Mouse (Mus musculus): ENCODE data around the gene Vrk2. TPM values are rescaled to one million over a fixed set of nuclear protein-coding genes. Genes with fewer than 3 reads are reported as not detected.

The Vrk2 gene
- polyA plus RNA-seq, 1 experiment from 2014 or later = 30.6 TPM

DNA sequence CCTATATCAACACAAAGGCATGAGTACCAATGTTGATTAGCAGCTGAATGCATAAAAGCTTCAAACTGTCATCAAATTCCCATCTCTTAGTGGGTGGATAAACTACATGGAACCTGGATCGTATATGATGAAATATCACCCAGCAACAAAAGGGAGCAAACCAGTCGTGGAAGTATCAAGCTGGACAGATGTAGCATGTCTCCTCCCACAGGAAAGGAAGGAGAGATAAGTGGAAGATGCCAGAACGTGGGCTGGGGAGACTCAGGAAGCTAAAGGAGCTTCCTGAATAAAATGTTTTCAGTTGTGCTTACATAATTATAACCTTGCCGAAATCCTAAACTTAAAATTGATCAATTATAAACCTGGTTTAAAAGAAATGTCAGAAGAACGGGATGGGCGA lies 3.3 kb upstream of the Vrk2 start:
- H3K4me3 ChIP-seq = no peak overlapping the region
- DNase-seq (ENCODE audit: low spot score) = no peak
- no peaks in the 10 kb centered on the region for H3K9me3 ChIP-seq (replicated peaks)
- no peaks in the 10 kb centered on the region for H3K36me3 ChIP-seq
- H3K27me3 ChIP-seq (ENCODE audit: low read depth, poor library complexity, severe bottlenecking) = no peaks in the 10 kb centered on the region
- H3K27ac ChIP-seq (replicated peaks) = no peak overlapping the region
- 84% methylated on average over 6 of the region's 6 CpGs for WGBS
- H3K4me1 ChIP-seq = peaks cover 16% of the 10 kb centered on the region

- no peak overlapping the region for H3K27ac ChIP-seq (replicated peaks)
- DNase-seq (ENCODE audit: low spot score) = no peak
- H3K4me1 ChIP-seq = peaks cover 17% of the 10 kb centered on the region
- no peaks in the 10 kb centered on the region for H3K36me3 ChIP-seq
- WGBS = 93% methylated on average over 1 of the region's 1 CpGs
- H3K9me3 ChIP-seq (replicated peaks) = no peaks in the 10 kb centered on the region
- H3K4me3 ChIP-seq = no peak overlapping the region
- no peaks in the 10 kb centered on the region for H3K27me3 ChIP-seq (ENCODE audit: low read depth, poor library complexity, severe bottlenecking)
Observed at GRCm38 (mm10) chr11:26596186-26596585, 2.4 kb upstream of the Vrk2 start.

DNA sequence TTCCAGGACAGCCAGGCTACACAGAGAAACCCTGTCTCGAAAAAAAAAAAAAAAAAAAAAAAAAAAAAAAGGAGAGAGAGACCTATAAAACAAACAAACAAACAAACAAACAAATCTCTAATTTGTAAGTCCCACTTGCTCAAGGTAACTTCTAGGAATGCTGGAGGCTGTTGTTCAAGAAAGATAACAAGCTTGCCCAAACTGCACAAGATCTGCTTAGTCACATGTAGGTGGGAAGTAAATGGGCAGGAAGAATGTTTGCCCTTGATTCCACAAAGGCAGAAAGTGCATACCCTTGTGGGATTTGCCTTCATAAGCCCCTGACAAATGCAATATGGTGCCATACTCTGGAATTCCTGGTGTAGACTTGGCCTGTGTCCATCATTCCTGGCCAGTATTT lies 688 bp upstream of the Vrk2 start:
- H3K9me3 ChIP-seq (replicated peaks) = no peaks in the 10 kb centered on the region
- no peak overlapping the region for H3K27ac ChIP-seq (replicated peaks)
- WGBS = 88% methylated on average over 1 of the region's 1 CpGs
- H3K36me3 ChIP-seq = no peaks in the 10 kb centered on the region
- peaks cover 30% of the 10 kb centered on the region for H3K4me1 ChIP-seq
- DNase-seq (ENCODE audit: low spot score) = no peak
- no peak overlapping the region for H3K4me3 ChIP-seq
- no peaks in the 10 kb centered on the region for H3K27me3 ChIP-seq (ENCODE audit: low read depth, poor library complexity, severe bottlenecking)

- H3K4me3 ChIP-seq = peak overlapping the region; percentile 82
- DNase-seq (ENCODE audit: low spot score) = peak; percentile 29
- 26% methylated on average over 6 of the region's 6 CpGs for WGBS
Observed at GRCm38 (mm10) chr11:26592395-26593053, 1.3 kb downstream of the Vrk2 start.

DNA sequence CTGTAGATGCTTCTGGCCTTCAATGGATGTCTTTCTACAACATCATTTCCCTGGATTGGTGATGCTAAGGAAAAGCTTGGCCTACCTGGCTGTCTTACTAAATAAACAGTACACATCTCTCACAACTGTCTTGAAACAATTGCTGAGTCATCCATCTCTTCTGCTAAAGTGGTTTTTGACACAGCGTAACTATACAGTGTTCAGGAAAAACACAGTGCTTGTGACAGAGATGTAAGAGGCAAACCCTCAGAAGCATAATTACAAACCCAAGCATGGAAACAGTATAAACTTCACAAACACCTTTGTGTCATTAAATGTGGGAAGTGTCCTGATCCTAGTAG lies 6.6 kb downstream of the Vrk2 start:
- no peak overlapping the region for H3K27ac ChIP-seq (replicated peaks)
- no peaks in the 10 kb centered on the region for H3K9me3 ChIP-seq (replicated peaks)
- no peaks in the 10 kb centered on the region for H3K27me3 ChIP-seq (ENCODE audit: low read depth, poor library complexity, severe bottlenecking)
- H3K4me1 ChIP-seq = peaks cover 26% of the 10 kb centered on the region
- H3K4me3 ChIP-seq = no peak overlapping the region
- 93% methylated on average over 1 of the region's 1 CpGs for WGBS
- no peak for DNase-seq (ENCODE audit: low spot score)
- 0 out of 2 replicates have a peak, but pooled peaks cover 2% of the 10 kb centered on the region for H3K36me3 ChIP-seq

More at GRCm38 (mm10) chr11:26592395-26593053, 1.3 kb downstream of the Vrk2 start:
- no peaks in the 10 kb centered on the region for H3K36me3 ChIP-seq
- H3K4me1 ChIP-seq = peaks cover 38% of the 10 kb centered on the region
- peak overlapping the region; percentile 96 for H3K27ac ChIP-seq (replicated peaks)
- H3K9me3 ChIP-seq (replicated peaks) = no peaks in the 10 kb centered on the region
- no peaks in the 10 kb centered on the region for H3K27me3 ChIP-seq (ENCODE audit: low read depth, poor library complexity, severe bottlenecking)

DNA sequence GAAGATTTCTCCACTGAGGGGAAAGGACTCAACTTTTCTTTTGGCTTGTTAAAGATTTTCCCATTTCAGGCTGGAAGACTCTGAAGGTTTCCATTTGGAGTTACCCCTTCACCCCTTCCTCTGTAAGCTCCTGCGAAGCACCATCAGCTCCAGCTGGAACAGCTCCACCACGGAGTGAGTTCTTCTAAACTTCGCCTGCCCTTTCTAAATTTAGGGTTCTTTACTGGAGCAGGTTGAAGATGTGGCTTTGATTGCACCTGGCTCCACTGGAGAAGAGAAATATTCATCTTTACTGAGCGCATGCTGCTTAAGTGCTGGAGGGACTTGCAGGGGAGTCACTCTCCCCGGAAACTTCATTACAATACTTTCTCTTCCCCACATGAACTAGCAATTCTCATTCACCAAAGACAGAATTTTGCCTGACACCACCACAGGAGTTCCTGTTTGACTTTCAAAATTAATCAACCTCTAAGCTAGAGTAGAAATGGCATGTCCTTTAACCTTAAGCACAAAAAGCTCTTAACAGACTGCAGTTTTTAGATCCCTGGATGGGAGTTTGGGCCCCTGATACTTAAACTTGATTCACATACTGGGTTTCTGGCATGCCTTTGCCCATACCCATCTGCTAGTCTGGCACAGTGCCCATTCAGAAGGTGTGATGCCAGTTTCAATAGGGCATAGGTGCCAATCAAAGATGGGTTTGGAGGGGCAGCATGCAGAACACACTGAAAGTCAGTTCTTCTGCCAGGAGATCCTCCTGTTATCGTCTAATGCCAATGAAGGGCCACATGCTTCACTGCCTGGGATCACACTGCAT lies 7.2 kb downstream of the Vrk2 start:
- WGBS = 80% methylated on average over 6 of the region's 6 CpGs

GRCm38 (mm10) chr11:26585409-26586366 lies 8.1 kb downstream of the Vrk2 start:
- peaks cover 22% of the 10 kb centered on the region for H3K4me1 ChIP-seq
- H3K27ac ChIP-seq (replicated peaks) = no peak overlapping the region
- no peak overlapping the region for H3K4me3 ChIP-seq
- H3K36me3 ChIP-seq = 0 out of 2 replicates have a peak, but pooled peaks cover 2% of the 10 kb centered on the region
- no peaks in the 10 kb centered on the region for H3K27me3 ChIP-seq (ENCODE audit: low read depth, poor library complexity, severe bottlenecking)
- no peaks in the 10 kb centered on the region for H3K9me3 ChIP-seq (replicated peaks)
- 87% methylated on average over 17 of the region's 17 CpGs for WGBS
- DNase-seq (ENCODE audit: low spot score) = no peak

More for the DNA sequence above, 7.2 kb downstream of the Vrk2 start:
- H3K27me3 ChIP-seq (ENCODE audit: low read depth, poor library complexity, severe bottlenecking) = no peaks in the 10 kb centered on the region
- H3K4me1 ChIP-seq = peaks cover 25% of the 10 kb centered on the region
- no peak for DNase-seq (ENCODE audit: low spot score)
- 0 out of 2 replicates have a peak, but pooled peaks cover 2% of the 10 kb centered on the region for H3K36me3 ChIP-seq
- H3K27ac ChIP-seq (replicated peaks) = no peak overlapping the region
- no peak overlapping the region for H3K4me3 ChIP-seq
- no peaks in the 10 kb centered on the region for H3K9me3 ChIP-seq (replicated peaks)

- peaks cover 5% of the 10 kb centered on the region; the same call in 1 of the 2 replicates for H3K9me3 ChIP-seq (replicated peaks)
- 94% methylated on average over 3 of the region's 3 CpGs for WGBS
Observed at GRCm38 (mm10) chr11:26551551-26551950, 42.2 kb downstream of the Vrk2 start.

GRCm38 (mm10) chr11:26537816-26538215 lies 56.0 kb downstream of the Vrk2 start:
- no peaks in the 10 kb centered on the region for H3K9me3 ChIP-seq (replicated peaks)
- H3K36me3 ChIP-seq = peaks cover 8% of the 10 kb centered on the region
- no peak for DNase-seq (ENCODE audit: low spot score)
- WGBS = 89% methylated on average over 5 of the region's 5 CpGs
- H3K4me1 ChIP-seq = no peaks in the 10 kb centered on the region
- H3K27me3 ChIP-seq (ENCODE audit: low read depth, poor library complexity, severe bottlenecking) = no peaks in the 10 kb centered on the region
- H3K27ac ChIP-seq (replicated peaks) = no peak overlapping the region
- H3K4me3 ChIP-seq = no peak overlapping the region

More at GRCm38 (mm10) chr11:26551551-26551950, 42.2 kb downstream of the Vrk2 start:
- no peak for DNase-seq (ENCODE audit: low spot score)
- H3K27ac ChIP-seq (replicated peaks) = no peak overlapping the region
- H3K36me3 ChIP-seq = peaks cover 15% of the 10 kb centered on the region
- H3K4me3 ChIP-seq = no peak overlapping the region
- no peaks in the 10 kb centered on the region for H3K27me3 ChIP-seq (ENCODE audit: low read depth, poor library complexity, severe bottlenecking)
- no peaks in the 10 kb centered on the region for H3K4me1 ChIP-seq

DNA sequence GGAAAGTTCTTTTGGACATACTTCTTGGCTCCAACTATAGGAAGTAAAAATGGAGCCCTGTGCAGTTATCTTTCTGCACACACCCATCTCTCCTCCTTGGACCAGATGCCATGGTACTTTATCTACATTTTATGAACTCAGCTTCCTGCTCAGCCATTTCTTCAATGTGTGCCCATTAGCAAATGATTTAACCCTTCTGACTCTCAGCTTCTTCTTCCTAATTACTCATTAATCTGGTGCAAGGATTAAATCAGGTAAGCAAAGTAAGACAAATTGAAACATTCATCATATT lies 60.0 kb downstream of the Vrk2 start:
- Histone ChIP-seq H3K4me3 (no peak overlapping the region), H3K27ac (replicated peaks) (no peak overlapping the region), H3K4me1 (no peaks in the 10 kb centered on the region), H3K27me3 (ENCODE audit: low read depth, poor library complexity, severe bottlenecking) (no peaks in the 10 kb centered on the region), H3K36me3 (no peaks in the 10 kb centered on the region), H3K9me3 (replicated peaks) (no peaks in the 10 kb centered on the region)
- no peak for DNase-seq (ENCODE audit: low spot score)

- Histone ChIP-seq H3K27me3 (ENCODE audit: low read depth, poor library complexity, severe bottlenecking) (no peaks in the 10 kb centered on the region), H3K27ac (replicated peaks) (no peak overlapping the region), H3K4me1 (no peaks in the 10 kb centered on the region), H3K36me3 (no peaks in the 10 kb centered on the region), H3K9me3 (replicated peaks) (no peaks in the 10 kb centered on the region), H3K4me3 (no peak overlapping the region)
- 89% methylated on average over 5 of the region's 5 CpGs for WGBS
- no peak for DNase-seq (ENCODE audit: low spot score)
Observed at GRCm38 (mm10) chr11:26532994-26533827, 60.6 kb downstream of the Vrk2 start.

GRCm38 (mm10) chr11:26526861-26527260 lies 66.9 kb downstream of the Vrk2 start:
- Histone ChIP-seq H3K27ac (replicated peaks) (no peak overlapping the region), H3K4me1 (no peaks in the 10 kb centered on the region), H3K36me3 (peaks cover 24% of the 10 kb centered on the region), H3K27me3 (ENCODE audit: low read depth, poor library complexity, severe bottlenecking) (no peaks in the 10 kb centered on the region), H3K4me3 (no peak overlapping the region), H3K9me3 (replicated peaks) (no peaks in the 10 kb centered on the region)
- DNase-seq (ENCODE audit: low spot score) = no peak
- 95% methylated on average over 2 of the region's 2 CpGs for WGBS

Measured in midbrain, embryonic 10.5 days (tissue).